Mouse (Mus musculus): ENCODE measurements around the gene Gm8693.
"Not testable (repeated sequence)": the region's sequence is repeated elsewhere in the genome, so short reads cannot be mapped to it uniquely, and the experiment has no call there.

DNA sequence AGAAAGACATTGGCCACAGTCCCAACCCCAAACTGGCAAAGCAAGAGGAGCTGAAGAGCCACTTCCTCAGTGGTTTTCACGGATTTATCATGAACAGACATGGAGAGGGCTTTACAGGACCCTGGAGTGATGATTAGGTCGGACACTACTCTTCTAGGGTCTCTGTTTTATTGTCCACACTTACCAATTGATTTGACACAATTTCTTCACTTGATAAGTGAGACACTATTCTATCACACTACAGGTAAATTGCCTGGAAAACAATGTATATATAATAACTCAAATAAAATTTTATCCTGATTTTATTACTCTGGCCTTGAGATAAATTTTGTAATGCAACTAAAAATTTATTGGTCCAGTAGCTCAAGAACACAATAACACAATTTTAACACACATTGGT lies at the start of gene Gm8693:
- not testable (repeated sequence) for TF ChIP-seq CTCF, EP300 (IDR thresholded peaks at IDR 0.05)

Data from lung, postnatal 0 days (tissue).